Comparison of ENCODE assay signal across 22 mouse cellular contexts in genomic region chr19:56800226-56800625, GRCm38 (mm10). TPM values are rescaled to one million over a fixed set of nuclear protein-coding genes. Genes with fewer than 3 reads are reported as not detected.
A peak's percentile ranks its signal among the peaks of the same experiment; 100 is the strongest.
DNase-seq lines count a peak whose midpoint lies in the region; ATAC-seq and TF ChIP-seq lines count a peak whose summit lies in the region.
"Had no signal": no experiment of that assay in that cellular context is flagged by ENCODE, and none has a peak within 500 bp of the region (broad histone marks: within the 10 kb centered on the region; RNA-seq: fewer than 3 reads in every experiment).

No protein-coding gene starts in this region.

- peak overlapping the region; percentile 81 for H3K27ac ChIP-seq in heart, embryonic 13.5 days (replicated peaks)
- H3K27ac ChIP-seq in heart, embryonic 12.5 days (ENCODE audit: poor library complexity, severe bottlenecking), result no peak overlapping the region
- peak overlapping the region; percentile 69; the same call in 1 of the 2 replicates for H3K27ac ChIP-seq in liver, postnatal 0 days (ENCODE audit: low read depth)
- no peak overlapping the region for H3K27ac ChIP-seq in hindbrain, embryonic 14.5 days
- H3K27ac ChIP-seq in left cerebral cortex, adult 2 months, result no peak overlapping the region
- H3K27ac ChIP-seq: forebrain, embryonic 10.5 days had no signal

- no peak overlapping the region for H3K4me3 ChIP-seq in heart, embryonic 13.5 days
- no peak overlapping the region for H3K4me3 ChIP-seq in heart, embryonic 12.5 days
- peak overlapping the region; percentile 69 for H3K4me3 ChIP-seq in G1E (ENCODE audit: low read depth, low read length)
- no peak overlapping the region for H3K4me3 ChIP-seq in liver, postnatal 0 days (ENCODE audit: low read depth, low read length)
- no peak overlapping the region for H3K4me3 ChIP-seq in hindbrain, embryonic 14.5 days (replicated peaks; ENCODE audit: low read length)
- H3K4me3 ChIP-seq in left cerebral cortex, adult 2 months, result no peak overlapping the region
- H3K4me3 ChIP-seq: forebrain, embryonic 10.5 days; myocyte had no signal

- no peaks in the 10 kb centered on the region for H3K27me3 ChIP-seq in heart, embryonic 13.5 days (replicated peaks)
- H3K27me3 ChIP-seq in heart, embryonic 12.5 days (replicated peaks), result no peaks in the 10 kb centered on the region
- no peaks in the 10 kb centered on the region for H3K27me3 ChIP-seq in G1E (ENCODE audit: insufficient read depth, low read length)
- no peaks in the 10 kb centered on the region for H3K27me3 ChIP-seq in liver, postnatal 0 days (ENCODE audit: insufficient read depth, low read length)
- no peaks in the 10 kb centered on the region for H3K27me3 ChIP-seq in hindbrain, embryonic 14.5 days (ENCODE audit: control insufficient read depth, insufficient read depth, low read length)

- intact Hi-C loops in left cerebral cortex, adult 2 months (cut with DNase I), result no loop called here

- H3K9me3 ChIP-seq in heart, embryonic 13.5 days, result no peaks in the 10 kb centered on the region
- H3K9me3 ChIP-seq in heart, embryonic 12.5 days (replicated peaks), result no peaks in the 10 kb centered on the region
- no peaks in the 10 kb centered on the region for H3K9me3 ChIP-seq in G1E (replicated peaks)
- no peaks in the 10 kb centered on the region for H3K9me3 ChIP-seq in liver, postnatal 0 days (ENCODE audit: low read length)
- H3K9me3 ChIP-seq in hindbrain, embryonic 14.5 days (ENCODE audit: control insufficient read depth, low read length), result no peaks in the 10 kb centered on the region
- H3K9me3 ChIP-seq: forebrain, embryonic 10.5 days had no signal

- H3K36me3 ChIP-seq in heart, embryonic 13.5 days, result peaks cover 87% of the 10 kb centered on the region
- H3K36me3 ChIP-seq in heart, embryonic 12.5 days, result peaks cover 69% of the 10 kb centered on the region
- H3K36me3 ChIP-seq in G1E (replicated peaks), result peaks cover 74% of the 10 kb centered on the region
- peaks cover 63% of the 10 kb centered on the region for H3K36me3 ChIP-seq in liver, postnatal 0 days (replicated peaks; ENCODE audit: insufficient read depth, low read length)
- H3K36me3 ChIP-seq in hindbrain, embryonic 14.5 days (replicated peaks; ENCODE audit: control insufficient read depth, insufficient read depth), result peaks cover 81% of the 10 kb centered on the region

- H3K4me2 ChIP-seq in heart, embryonic 13.5 days, result 0 out of 2 replicates have a peak overlapping the region, but pooled peaks have one; percentile 2
- no peak overlapping the region for H3K4me2 ChIP-seq in heart, embryonic 12.5 days
- H3K4me2 ChIP-seq in liver, postnatal 0 days (ENCODE audit: low read depth, low read length), result no peak overlapping the region; the same call in 1 of the 2 replicates
- H3K4me2 ChIP-seq in hindbrain, embryonic 14.5 days (replicated peaks), result no peak overlapping the region

- TF ChIP-seq EP300 in liver, postnatal 0 days (IDR thresholded peaks at IDR 0.05; ENCODE audit: low read depth), result peak; percentile 77

- no peak for ATAC-seq in heart, embryonic 13.5 days (ENCODE audit: extremely low read depth, insufficient number of reproducible peaks, low FRiP score, low TSS enrichment)
- no peak for ATAC-seq in heart, embryonic 12.5 days (ENCODE audit: insufficient number of reproducible peaks, low FRiP score)
- ATAC-seq in G1E (ENCODE audit: extremely low read depth, insufficient number of reproducible peaks, low FRiP score, poor library complexity, severe bottlenecking), result peak; percentile 62
- ATAC-seq in liver, postnatal 0 days, result peak; percentile 61
- no peak for ATAC-seq in hindbrain, embryonic 14.5 days (ENCODE audit: low FRiP score)
- ATAC-seq: inflammation-experienced regulatory T-cells, adult 6 months had no signal

- peaks cover 48% of the 10 kb centered on the region for H3K4me1 ChIP-seq in heart, embryonic 13.5 days
- peaks cover 45% of the 10 kb centered on the region for H3K4me1 ChIP-seq in heart, embryonic 12.5 days (replicated peaks)
- peaks cover 84% of the 10 kb centered on the region for H3K4me1 ChIP-seq in G1E (ENCODE audit: insufficient read depth, low read depth, low read length)
- H3K4me1 ChIP-seq in liver, postnatal 0 days (ENCODE audit: insufficient read depth), result peaks cover 21% of the 10 kb centered on the region
- H3K4me1 ChIP-seq in hindbrain, embryonic 14.5 days (replicated peaks; ENCODE audit: control insufficient read depth, insufficient read depth, low read length), result no peaks in the 10 kb centered on the region
- H3K4me1 ChIP-seq: forebrain, embryonic 10.5 days had no signal

- no peak for DNase-seq in G1E (ENCODE audit: low spot score)
- peak; percentile 42 for DNase-seq in liver
- DNase-seq in liver, postnatal 0 days, result no peak
- DNase-seq in spleen, adult 18-20 months, result no peak
- DNase-seq in hindbrain, embryonic 14.5 days (ENCODE audit: low spot score), result no peak
- DNase-seq in left cerebral cortex, adult 2 months (ENCODE audit: extremely low spot score in 1 of 2, low spot score in 2 of 2), result no peak
- DNase-seq: adrenal gland, adult 8-10 months; cerebellum, postnatal 14 days; heart, adult 11 months; heart, postnatal 10 days; kidney, adult 2 months; kidney, postnatal 14 days; lung, adult 2 months; lung, postnatal 4 days; midbrain, embryonic 14.5 days; thymus, postnatal 36 days had no signal

- whole genome bisulfite sequencing in heart, embryonic 13.5 days, result 42% methylated on average over 8 of the region's 8 CpGs
- WGBS in heart, embryonic 12.5 days, result 42% methylated on average over 8 of the region's 8 CpGs
- 51% methylated on average over 8 of the region's 8 CpGs for WGBS in liver, postnatal 0 days (ENCODE audit: insufficient replicate concordance)
- WGBS in hindbrain, embryonic 14.5 days, result 92% methylated on average over 8 of the region's 8 CpGs

- no peak for TF ChIP-seq CTCF in G1E (IDR thresholded peaks at IDR 0.05; ENCODE audit: low read depth, low read length)
- no peak for TF ChIP-seq CTCF in liver, postnatal 0 days (IDR thresholded peaks at IDR 0.05; ENCODE audit: low read depth)
- no peak for TF ChIP-seq CTCF in left cerebral cortex, adult 2 months (IDR thresholded peaks at IDR 0.05)

- H3K9ac ChIP-seq in heart, embryonic 13.5 days, result no peak overlapping the region
- H3K9ac ChIP-seq in heart, embryonic 12.5 days, result no peak overlapping the region
- no peak overlapping the region for H3K9ac ChIP-seq in liver, postnatal 0 days (replicated peaks)
- no peak overlapping the region for H3K9ac ChIP-seq in hindbrain, embryonic 14.5 days

RNA-seq across cellular contexts. Expression of gene Ccdc186, which starts 21.8 kb away (rescaled TPM):
- polyA plus RNA-seq in heart, embryonic 13.5 days (2015; fragmentation: Nextera tagmentation; extraction: Ambion mirVana), result 15.6 and 15.8 TPM in 2 replicates
- 19.5 and 20.3 TPM in 2 replicates for polyA plus RNA-seq in heart, embryonic 12.5 days (2016; fragmentation: Nextera tagmentation; extraction: Ambion mirVana)
- total RNA-seq in G1E (2014; fragmentation: Nextera tagmentation) (86.8 and 118 TPM in 2 replicates), G1E (2017) (275 and 319 TPM in 2 replicates)
- polyA plus RNA-seq in G1E (2012), result 2.7 and 3.0 TPM in 2 replicates
- 3.8 and 4.6 TPM in 2 replicates for polyA plus RNA-seq in liver, postnatal 0 days (2015; fragmentation: Nextera tagmentation; extraction: Ambion mirVana)
- 24.3 and 27.2 TPM in 2 replicates for polyA plus RNA-seq in hindbrain, embryonic 14.5 days (2014; fragmentation: Nextera tagmentation; extraction: Ambion mirVana)
- 10 to 100 TPM; 55.1 to 66.5 TPM for total RNA-seq in left cerebral cortex, adult 2 months (2021)

RNA-seq across cellular contexts. Expression of gene Tdrd1, which starts 25.8 kb away (rescaled TPM):
- polyA plus RNA-seq in heart, embryonic 13.5 days (2015; fragmentation: Nextera tagmentation; extraction: Ambion mirVana), result 0.52 and 0.75 TPM in 2 replicates
- 0.89 and 0.97 TPM in 2 replicates for polyA plus RNA-seq in heart, embryonic 12.5 days (2016; fragmentation: Nextera tagmentation; extraction: Ambion mirVana)
- total RNA-seq in G1E (2014; fragmentation: Nextera tagmentation) (not detected in 2 replicates), G1E (2017) (under 0.01 and 0.05 TPM in 2 replicates)
- polyA plus RNA-seq in G1E (2012), result not detected in 2 replicates
- polyA plus RNA-seq in liver, postnatal 0 days (2015; fragmentation: Nextera tagmentation; extraction: Ambion mirVana), result not detected in 2 replicates
- 1.1 and 1.3 TPM in 2 replicates for polyA plus RNA-seq in hindbrain, embryonic 14.5 days (2014; fragmentation: Nextera tagmentation; extraction: Ambion mirVana)
- total RNA-seq in left cerebral cortex, adult 2 months (2021), result under 1 TPM; 0.38 to 0.47 TPM
- total RNA-seq: gastrocnemius, adult 8-10 months had no signal
- polyA plus RNA-seq: inflammation-experienced regulatory T-cells, adult 6 months; myocyte had no signal

Comparison
In these comparisons a context has a peak if more than half of its experiments do, and no peak if none do; other contexts are left out.
1. H3K27ac ChIP-seq: peak in heart, embryonic 13.5 days (single experiment) and liver, postnatal 0 days (single experiment); none in heart, embryonic 12.5 days (single experiment), hindbrain, embryonic 14.5 days (single experiment) and left cerebral cortex, adult 2 months (single experiment).
2. ATAC-seq: peak in G1E (single experiment) and liver, postnatal 0 days (single experiment); none in heart, embryonic 13.5 days (single experiment), heart, embryonic 12.5 days (single experiment) and hindbrain, embryonic 14.5 days (single experiment).